Mouse (Mus musculus) MEL (cell line): ENCODE results near the gene Pdzd7. TPM values are rescaled to one million over a fixed set of nuclear protein-coding genes. Genes with fewer than 3 reads are reported as not detected.

Experiments
- DNase-seq: peaks from one replicate; pipeline ENCODE4 v3.0.0; 2011; ENCODE audit warnings: low read depth, low spot score
- H3K27ac ChIP-seq: 2 replicates; pipeline ENCODE4 v1.5.1; 2012; ENCODE audit warnings: low read depth, mild to moderate bottlenecking, control low read depth, low read length, moderate library complexity; ENCODE audit not compliant: control insufficient read depth
- H3K27me3 ChIP-seq, 2 experiments: fragments of 150-350 bp in 1 of 2; sonication (generic) in 1 of 2; 2 replicates each; pipeline ENCODE4 v1.6.1; 2012; ENCODE audit warnings: low read length in 2 of 2, mild to moderate bottlenecking in 2 of 2, improper control_type of control experiment in 1 of 2, moderate library complexity in 1 of 2; ENCODE audit not compliant: insufficient read depth in 2 of 2, control insufficient read depth in 1 of 2
- H3K36me3 ChIP-seq, 2 experiments: 2 replicates each; pipeline ENCODE4 v1.6.1; 2012 to 2014; ENCODE audit warnings: low read length in 2 of 2, improper control_type of control experiment in 1 of 2, inconsistent platforms in 1 of 2, mild to moderate bottlenecking in 1 of 2; ENCODE audit not compliant: insufficient read depth in 2 of 2, control insufficient read depth in 1 of 2
- H3K4me1 ChIP-seq, 2 experiments: fragments of 150-350 bp in 1 of 2; sonication (generic) in 1 of 2; 2 replicates each; pipeline ENCODE4 v1.6.1; 2012; ENCODE audit warnings: low read length in 2 of 2, improper control_type of control experiment in 1 of 2, mild to moderate bottlenecking in 1 of 2; ENCODE audit not compliant: insufficient read depth in 2 of 2, control insufficient read depth in 1 of 2
- H3K4me3 ChIP-seq, 2 experiments: fragments of 150-350 bp in 1 of 2; sonication (generic) in 1 of 2; 2 replicates each; pipeline ENCODE4 v1.5.1; 2012; ENCODE audit warnings: low read depth in 2 of 2, low read length in 2 of 2, mild to moderate bottlenecking in 2 of 2, moderate library complexity in 2 of 2, control low read depth in 1 of 2, improper control_type of control experiment in 1 of 2; ENCODE audit not compliant: control insufficient read depth in 1 of 2, insufficient read depth in 1 of 2
- H3K79me2 ChIP-seq: 2 replicates; pipeline ENCODE4 v1.6.1; 2012; ENCODE audit warnings: mild to moderate bottlenecking, low read length, moderate library complexity; ENCODE audit not compliant: control insufficient read depth, poor library complexity, insufficient read depth
- H3K9ac ChIP-seq: 2 replicates; pipeline ENCODE4 v1.6.1; 2012; ENCODE audit warnings: low read depth, mild to moderate bottlenecking, control low read depth, low read length, moderate library complexity; ENCODE audit not compliant: control insufficient read depth, poor library complexity, severe bottlenecking
- H3K9me3 ChIP-seq: fragments of 150-350 bp; sonication (generic); replicated peaks from 2 replicates; pipeline ENCODE4 v1.6.1; 2012; ENCODE audit warnings: mild to moderate bottlenecking, low read length, improper control_type of control experiment, moderate library complexity; ENCODE audit not compliant: insufficient read depth
- BHLHE40 ChIP-seq: IDR thresholded peaks from 2 replicates; pipeline ENCODE4 v1.6.1; 2012; ENCODE audit warnings: low read depth, mild to moderate bottlenecking, inconsistent platforms, low read length, improper control_type of control experiment, borderline replicate concordance
- CTCF ChIP-seq, 3 experiments: IDR thresholded peaks in 2 of 3; conservative IDR thresholded peaks in 1 of 3; 2 replicates each; pipeline ENCODE4 v1.5.1; 2011 to 2012; ENCODE audit warnings: low read length in 3 of 3, low read depth in 2 of 3, mild to moderate bottlenecking in 2 of 3, improper control_type of control experiment in 1 of 3, inconsistent platforms in 1 of 3, mixed read lengths in 1 of 3, moderate library complexity in 1 of 3; ENCODE audit not compliant: control insufficient read depth in 1 of 3, insufficient read depth in 1 of 3, poor library complexity in 1 of 3, severe bottlenecking in 1 of 3
- ELF1 ChIP-seq: IDR thresholded peaks from 2 replicates; pipeline ENCODE4 v1.6.1; 2014; ENCODE audit warnings: low read depth, mild to moderate bottlenecking, inconsistent platforms, low read length, improper control_type of control experiment, moderate library complexity
- EP300 ChIP-seq, 2 experiments: IDR thresholded peaks; 2 replicates each; pipeline ENCODE4 v1.6.1; 2011; ENCODE audit warnings: improper control_type of control experiment in 2 of 2, low read length in 2 of 2, low read depth in 1 of 2, mild to moderate bottlenecking in 1 of 2
- GABPA ChIP-seq: IDR thresholded peaks from 2 replicates; pipeline ENCODE4 v1.6.1; 2012; ENCODE audit warnings: low read depth, mild to moderate bottlenecking, inconsistent platforms, low read length, improper control_type of control experiment, moderate library complexity
- JUND ChIP-seq: IDR thresholded peaks from 2 replicates; pipeline ENCODE4 v1.6.1; 2011; ENCODE audit warnings: low read depth, mild to moderate bottlenecking, improper control_type of control experiment, low read length
- KAT2A ChIP-seq: conservative IDR thresholded peaks from 2 replicates; pipeline ENCODE4 v1.6.1; 2012; ENCODE audit warnings: low read depth, low read length, improper control_type of control experiment, inconsistent platforms
- MAFK ChIP-seq: IDR thresholded peaks from 2 replicates; pipeline ENCODE4 v1.6.1; 2011; ENCODE audit warnings: low read depth, mild to moderate bottlenecking, low read length, improper control_type of control experiment, borderline replicate concordance
- MYB ChIP-seq: IDR thresholded peaks from 2 replicates; pipeline ENCODE4 v1.6.1; 2011; ENCODE audit warnings: mild to moderate bottlenecking, low read depth, low read length, improper control_type of control experiment
- MYC ChIP-seq: IDR thresholded peaks from 2 replicates; pipeline ENCODE4 v1.6.1; 2011; ENCODE audit warnings: low read depth, mild to moderate bottlenecking, low read length, improper control_type of control experiment, moderate library complexity
- NELFE ChIP-seq: IDR thresholded peaks from 2 replicates; pipeline ENCODE4 v1.6.1; 2011; ENCODE audit warnings: low read depth, low read length, improper control_type of control experiment
- NRF1 ChIP-seq: IDR thresholded peaks from 2 replicates; pipeline ENCODE4 v1.6.1; 2014; ENCODE audit warnings: low read depth, mild to moderate bottlenecking, inconsistent platforms, low read length, improper control_type of control experiment, moderate library complexity; ENCODE audit not compliant: poor library complexity, insufficient read depth, severe bottlenecking
- POLR2A ChIP-seq, 2 experiments: IDR thresholded peaks; 2 replicates each; pipeline ENCODE4 v1.6.1; 2011 to 2012; ENCODE audit warnings: low read length in 2 of 2, mild to moderate bottlenecking in 2 of 2, control low read depth in 1 of 2, improper control_type of control experiment in 1 of 2, low read depth in 1 of 2, moderate library complexity in 1 of 2; ENCODE audit not compliant: control insufficient read depth in 1 of 2, insufficient read depth in 1 of 2, poor library complexity in 1 of 2
- POLR2AphosphoS5 ChIP-seq: IDR thresholded peaks from 2 replicates; pipeline ENCODE4 v1.6.1; 2012; ENCODE audit warnings: low read depth, borderline replicate concordance, mild to moderate bottlenecking, inconsistent platforms, low read length, moderate library complexity, mixed read lengths
- RAD21 ChIP-seq: IDR thresholded peaks from 2 replicates; pipeline ENCODE4 v1.6.1; 2011; ENCODE audit warnings: mild to moderate bottlenecking, low read depth, low read length, improper control_type of control experiment
- RCOR1 ChIP-seq: IDR thresholded peaks from 2 replicates; pipeline ENCODE4 v1.6.1; 2012; ENCODE audit warnings: low read depth, mild to moderate bottlenecking, inconsistent platforms, low read length, improper control_type of control experiment
- SMC3 ChIP-seq: IDR thresholded peaks from 2 replicates; pipeline ENCODE4 v1.6.1; 2011; ENCODE audit warnings: low read depth, low read length, improper control_type of control experiment
- TAL1 ChIP-seq: IDR thresholded peaks from 2 replicates; pipeline ENCODE4 v1.6.1; 2012; ENCODE audit warnings: mild to moderate bottlenecking, inconsistent platforms, low read length, moderate library complexity, mixed read lengths
- TBP ChIP-seq: IDR thresholded peaks from 2 replicates; pipeline ENCODE4 v1.8.0; 2011; ENCODE audit warnings: low read depth, low read length, improper control_type of control experiment
- TCF12 ChIP-seq: IDR thresholded peaks from 2 replicates; pipeline ENCODE4 v1.6.1; 2014; ENCODE audit warnings: low read depth, mild to moderate bottlenecking, inconsistent platforms, low read length, improper control_type of control experiment, moderate library complexity
- UBTF ChIP-seq: IDR thresholded peaks from 2 replicates; pipeline ENCODE4 v1.6.1; 2012; ENCODE audit warnings: low read depth, mild to moderate bottlenecking, inconsistent platforms, low read length, improper control_type of control experiment, moderate library complexity, borderline replicate concordance; ENCODE audit not compliant: insufficient read depth
- USF1 ChIP-seq: IDR thresholded peaks from 2 replicates; pipeline ENCODE4 v1.6.1; 2014; ENCODE audit warnings: low read depth, mild to moderate bottlenecking, inconsistent platforms, low read length, improper control_type of control experiment, moderate library complexity
- USF2 ChIP-seq, 2 experiments: IDR thresholded peaks; 2 replicates each; pipeline ENCODE4 v1.6.1; 2011 to 2012; ENCODE audit warnings: improper control_type of control experiment in 2 of 2, low read length in 2 of 2, borderline replicate concordance in 1 of 2, inconsistent platforms in 1 of 2, low read depth in 1 of 2, mild to moderate bottlenecking in 1 of 2; ENCODE audit not compliant: insufficient read depth in 1 of 2
- ZC3H11A ChIP-seq: IDR thresholded peaks from 2 replicates; pipeline ENCODE4 v1.6.1; 2012; ENCODE audit warnings: low read depth, mild to moderate bottlenecking, inconsistent platforms, low read length, improper control_type of control experiment
- polyA plus RNA-seq, 2 experiments: library from polyadenylated mRNA; stranded (reverse) in 1 of 2; unstranded in 1 of 2; fragments of >175 nt in 1 of 2; fragments of >200 nt in 1 of 2; gene quantifications; 2 replicates each; pipeline versions ENCODE4 v1.2.1 to v1.2.4; 2012; ENCODE audit warnings: low replicate concordance in 2 of 2, low read depth in 1 of 2; ENCODE audit not compliant: insufficient read length in 2 of 2, insufficient read depth in 1 of 2, missing spikeins in 1 of 2
- total RNA-seq: library from RNA; depleted of rRNA; stranded (reverse); fragments of 300-350 nt; gene quantifications from 2 replicates; pipeline ENCODE4 v1.2.3, GENCODE M21; 2012

The Pdzd7 gene
- total and polyA plus RNA-seq, 3 experiments = 0.08 to 0.56 TPM; not detected in 1

- Histone ChIP-seq H3K4me1 (peaks cover 6 to 23% of the 10 kb centered on the region in 2 experiments), H3K36me3 (peaks cover 0 to 14% of the 10 kb centered on the region in 2 experiments)
- peak; percentile 67 for DNase-seq
These were observed 32.9 kb downstream of the Pdzd7 start for GRCm38 (mm10) chr19:45012636-45013035.

GRCm38 (mm10) chr19:45012219-45012618, 33.3 kb downstream of the Pdzd7 start:
- H3K9me3 ChIP-seq = no peaks in the 10 kb centered on the region

More at GRCm38 (mm10) chr19:45012636-45013035, 32.9 kb downstream of the Pdzd7 start:
- Histone ChIP-seq H3K27me3 (no peaks in the 10 kb centered on the region), H3K9ac (no peak overlapping the region), H3K79me2 (peaks cover 7% of the 10 kb centered on the region), H3K4me3 (no peak overlapping the region), H3K27ac (no peak overlapping the region), H3K9me3 (no peaks in the 10 kb centered on the region)
- no peak for TF ChIP-seq TAL1
- TF ChIP-seq SMC3 = peak; percentile 63
- TF ChIP-seq CTCF (IDR thresholded peaks at IDR 0.05 in 2 of 3, conservative IDR thresholded peaks at IDR 0.05 in 1 of 3; ENCODE audit: control insufficient read depth in 1 of 3, insufficient read depth in 1 of 3, low read depth in 2 of 3, low read length in 3 of 3, poor library complexity in 1 of 3, severe bottlenecking in 1 of 3) = peak in 2 of 3 experiments; percentile 58 to 77; a peak in 4 of 6 replicates
- peak; percentile 20; the same call in 1 of the 2 replicates for TF ChIP-seq ZC3H11A
- TF ChIP-seq MYB = no peak
- peak; percentile 48 for TF ChIP-seq RAD21

GRCm38 (mm10) chr19:45010646-45011045, 34.9 kb downstream of the Pdzd7 start:
- Histone ChIP-seq H3K4me3 (no peak overlapping the region), H3K9ac (no peak overlapping the region), H3K36me3 (peaks cover 0 to 21% of the 10 kb centered on the region in 2 experiments), H3K27me3 (no peaks in the 10 kb centered on the region), H3K27ac (no peak overlapping the region), H3K79me2 (peaks cover 26% of the 10 kb centered on the region), H3K9me3 (no peaks in the 10 kb centered on the region), H3K4me1 (peaks cover 3 to 31% of the 10 kb centered on the region in 2 experiments)
- DNase-seq = no peak
- TF ChIP-seq MYC (no peak), TBP (no peak), USF1 (no peak), KAT2A (no peak), TCF12 (no peak), POLR2A (IDR thresholded peaks at IDR 0.05; ENCODE audit: control insufficient read depth in 1 of 2, insufficient read depth in 1 of 2, low read depth in 1 of 2, low read length in 2 of 2, poor library complexity in 1 of 2) (no peak)

More at GRCm38 (mm10) chr19:45012219-45012618, 33.3 kb downstream of the Pdzd7 start:
- Histone ChIP-seq H3K4me1 (peaks cover 6 to 27% of the 10 kb centered on the region in 2 experiments), H3K36me3 (peaks cover 0 to 18% of the 10 kb centered on the region in 2 experiments), H3K27ac (no peak overlapping the region), H3K27me3 (no peaks in the 10 kb centered on the region), H3K79me2 (peaks cover 11% of the 10 kb centered on the region), H3K4me3 (no peak overlapping the region), H3K9ac (no peak overlapping the region)
- no peak for DNase-seq
- TF ChIP-seq ELF1 (no peak), SMC3 (no peak), GABPA (no peak), USF2 (IDR thresholded peaks at IDR 0.05; ENCODE audit: borderline replicate concordance in 1 of 2, insufficient read depth in 1 of 2, low read depth in 1 of 2, low read length in 2 of 2) (no peak), TAL1 (no peak), UBTF (no peak), RCOR1 (no peak), MAFK (no peak), NRF1 (no peak), NELFE (no peak), EP300 (IDR thresholded peaks at IDR 0.05; ENCODE audit: low read depth in 1 of 2, low read length in 2 of 2) (no peak), BHLHE40 (no peak), JUND (no peak), MYC (no peak), POLR2AphosphoS5 (no peak)
